Mouse (Mus musculus) right cerebral cortex, postnatal 10 days (tissue): ENCODE measurements around the gene Ankrd28.

Source experiments
- DNase-seq, 2 experiments: peaks; one replicate each; pipeline ENCODE4 v3.0.0; 2021; ENCODE audit warnings: low spot score in 2 of 2

Gene Ankrd28

DNA sequence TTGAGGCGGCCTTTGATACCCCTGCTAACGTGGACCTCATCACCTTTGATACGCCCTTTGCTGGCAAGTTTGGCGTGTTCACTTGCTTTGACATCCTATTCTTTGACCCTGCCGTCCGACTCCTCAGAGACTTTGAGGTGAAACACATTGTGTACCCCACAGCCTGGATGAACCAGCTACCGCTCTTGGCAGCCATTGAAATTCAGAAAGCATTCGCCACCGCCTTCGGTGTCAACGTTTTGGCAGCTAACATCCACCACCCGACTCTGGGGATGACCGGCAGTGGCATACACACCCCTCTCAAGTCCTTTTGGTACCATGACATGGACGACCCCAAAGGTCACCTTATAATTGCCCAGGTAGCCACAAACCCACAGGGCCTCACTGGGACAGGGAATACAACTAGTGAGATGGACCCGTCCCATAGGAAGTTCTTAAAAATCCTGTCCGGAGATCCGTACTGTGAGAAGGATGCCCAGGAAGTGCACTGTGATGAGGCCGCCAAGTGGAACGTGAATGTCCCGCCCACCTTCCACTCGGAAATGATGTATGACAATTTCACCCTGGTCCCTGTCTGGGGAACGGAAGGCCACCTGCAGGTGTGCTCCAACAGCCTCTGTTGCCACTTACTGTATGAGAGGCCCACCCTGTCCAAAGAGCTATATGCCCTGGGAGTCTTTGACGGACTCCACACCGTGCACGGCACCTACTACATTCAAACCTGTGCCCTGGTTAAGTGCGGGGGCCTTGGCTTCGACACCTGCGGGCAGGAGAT is 163.3 kb downstream of the Ankrd28 start:
- DNase-seq = peak in 1 of 2 experiments; percentile 28

DNA sequence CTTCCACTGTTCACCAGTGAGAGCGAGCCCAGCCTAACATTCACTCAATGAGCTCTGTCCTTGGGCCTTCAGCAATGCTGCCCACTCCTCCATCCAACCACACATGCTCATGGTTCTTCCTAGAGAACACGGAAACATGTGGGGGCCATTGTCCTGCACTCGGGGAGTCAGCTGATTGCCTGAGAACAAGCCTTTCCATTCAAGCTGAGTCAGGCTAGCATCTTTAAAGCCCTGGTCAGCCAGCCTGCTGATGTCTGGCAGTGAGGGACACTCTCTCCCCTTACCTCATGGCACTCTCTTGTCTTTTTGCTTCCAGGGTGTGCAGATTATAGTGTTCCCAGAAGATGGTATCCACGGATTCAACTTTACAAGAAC is 164.9 kb downstream of the Ankrd28 start:
- DNase-seq = no peak

DNA sequence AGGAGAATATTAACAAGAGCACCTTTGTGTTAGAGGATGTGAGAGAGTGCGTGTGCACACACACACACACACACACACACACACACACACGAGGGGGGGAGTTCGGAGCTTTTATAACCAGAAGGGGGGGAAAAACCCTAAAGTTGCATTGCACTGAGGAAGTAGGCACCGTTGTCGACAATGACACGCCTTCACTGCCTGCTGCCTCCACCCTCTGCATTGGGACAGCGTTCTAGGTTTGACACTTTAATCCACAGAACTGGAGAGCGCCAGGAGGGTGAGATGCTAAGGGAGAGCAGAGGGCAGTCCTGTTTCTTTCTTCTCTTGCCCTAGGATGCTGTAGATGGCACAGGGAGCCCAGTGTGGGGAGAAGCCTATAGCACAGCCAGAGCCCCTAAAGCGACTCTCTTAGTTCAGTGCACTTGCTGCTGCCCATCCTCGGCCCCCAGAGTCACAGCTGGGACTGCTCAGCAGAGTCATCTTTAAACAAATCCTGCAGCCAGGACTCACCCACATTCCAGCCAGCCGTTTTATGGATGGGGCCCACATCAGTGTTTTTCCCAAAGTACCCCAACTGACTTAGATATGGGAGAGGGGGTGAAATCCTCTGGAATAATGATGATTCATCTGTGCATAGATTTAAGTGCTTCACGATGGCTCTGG is 165.4 kb downstream of the Ankrd28 start:
- peak in 1 of 2 experiments; percentile 35 for DNase-seq

DNA sequence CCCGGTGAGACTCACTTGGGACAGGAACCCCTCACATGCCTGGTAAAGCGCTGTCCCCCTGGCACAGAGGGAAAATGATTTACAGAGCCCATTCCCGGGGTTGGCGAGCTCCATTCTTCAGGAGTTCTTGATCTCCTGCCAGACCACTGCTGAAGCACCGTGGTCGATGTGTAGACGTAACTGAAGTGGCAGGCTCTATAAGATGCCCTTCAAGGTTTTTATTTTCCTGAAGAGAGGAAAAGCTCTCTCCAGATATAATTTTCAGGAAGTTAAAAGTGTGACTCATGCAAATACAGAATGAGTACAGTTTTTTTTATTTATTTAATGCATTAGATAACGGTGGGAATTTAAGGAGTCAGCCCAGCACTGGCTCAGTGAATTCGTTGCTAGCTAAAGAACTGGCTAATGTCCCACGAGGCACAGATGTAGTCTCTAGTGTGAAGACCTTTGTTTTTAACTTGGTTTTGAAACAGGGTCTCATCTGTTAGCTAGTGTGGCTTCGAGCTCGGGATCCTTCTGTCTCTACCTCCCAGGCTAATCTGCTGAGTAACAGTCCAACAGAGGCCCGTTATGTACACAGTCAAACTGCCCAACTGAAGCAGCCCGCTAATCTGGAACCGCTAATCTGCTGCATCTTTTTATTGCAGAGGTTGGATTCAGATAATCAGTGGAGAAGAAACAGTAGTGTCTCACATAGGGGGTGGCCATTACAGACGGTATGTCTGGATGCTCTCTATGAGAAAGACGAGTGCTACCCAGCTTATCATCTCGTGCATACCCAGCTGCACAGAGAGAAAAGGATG is 166.2 kb downstream of the Ankrd28 start:
- peak; percentile 48 to 66 for DNase-seq

DNA sequence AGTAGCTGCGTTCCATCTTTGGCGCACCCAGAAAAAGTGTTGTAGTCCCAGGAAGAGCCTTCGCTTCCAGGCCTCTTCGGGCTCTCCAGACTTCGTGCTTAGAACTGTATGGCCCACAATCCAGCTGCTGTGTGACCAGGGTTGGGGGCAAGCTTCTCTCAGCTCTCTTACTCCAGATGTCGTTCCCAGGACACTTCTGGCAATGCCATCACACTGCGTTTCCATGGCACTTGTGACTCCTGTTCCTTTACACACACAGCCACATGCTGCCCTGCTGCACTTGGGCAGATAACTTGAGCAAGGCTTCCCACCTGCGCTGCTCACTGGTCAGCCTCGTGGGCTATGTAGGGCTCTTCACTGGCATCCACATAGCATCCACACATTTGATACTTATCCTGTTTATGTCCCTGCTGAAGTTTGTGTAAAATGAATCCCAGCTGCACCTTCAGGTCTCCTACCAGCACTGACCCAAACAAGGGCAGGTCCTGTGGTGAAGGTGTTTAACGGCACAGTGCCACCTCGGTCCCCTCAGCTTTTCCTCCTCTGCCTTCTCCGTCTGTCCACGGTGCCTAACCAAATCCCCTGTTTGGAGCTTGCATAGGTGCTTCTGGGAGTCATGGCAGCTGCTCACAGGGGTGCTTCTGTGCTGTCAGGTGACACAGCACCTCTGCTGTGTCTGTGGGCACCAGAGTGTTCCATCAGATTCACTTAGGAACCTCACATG is 166.9 kb downstream of the Ankrd28 start:
- DNase-seq = peak in 1 of 2 experiments; percentile 19

DNA sequence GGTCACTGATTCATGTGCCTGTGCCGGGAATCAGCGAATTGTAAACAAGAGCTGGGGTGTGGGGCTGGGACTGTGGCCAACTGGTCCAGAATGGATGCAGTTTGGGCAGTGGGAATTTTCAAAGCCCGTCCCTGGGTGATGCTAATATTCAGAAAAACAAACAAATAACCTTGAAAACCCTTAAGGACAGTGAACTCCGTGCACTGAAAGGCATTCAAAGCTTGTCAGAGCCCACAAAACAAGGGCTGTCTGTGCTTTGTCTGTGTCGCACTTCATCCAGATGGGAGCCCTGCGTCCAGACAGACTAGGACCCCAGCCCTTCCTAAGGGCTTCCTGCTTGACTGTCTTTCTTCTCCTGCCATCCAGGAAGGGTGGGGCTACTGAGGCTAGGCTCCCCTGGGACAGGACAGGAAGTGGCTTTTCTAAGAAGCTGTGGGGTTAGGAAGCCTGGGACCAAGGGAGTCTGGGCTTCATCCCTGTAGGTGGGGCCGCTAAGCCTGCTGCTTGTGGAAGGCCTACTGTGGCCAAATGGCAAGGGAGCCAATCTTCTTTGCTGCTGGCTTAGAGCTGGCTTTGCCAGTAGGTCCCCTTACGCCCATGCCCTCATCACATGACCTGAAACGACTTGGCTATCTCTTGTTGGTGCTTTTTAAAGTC is 167.8 kb downstream of the Ankrd28 start:
- no peak for DNase-seq

DNA sequence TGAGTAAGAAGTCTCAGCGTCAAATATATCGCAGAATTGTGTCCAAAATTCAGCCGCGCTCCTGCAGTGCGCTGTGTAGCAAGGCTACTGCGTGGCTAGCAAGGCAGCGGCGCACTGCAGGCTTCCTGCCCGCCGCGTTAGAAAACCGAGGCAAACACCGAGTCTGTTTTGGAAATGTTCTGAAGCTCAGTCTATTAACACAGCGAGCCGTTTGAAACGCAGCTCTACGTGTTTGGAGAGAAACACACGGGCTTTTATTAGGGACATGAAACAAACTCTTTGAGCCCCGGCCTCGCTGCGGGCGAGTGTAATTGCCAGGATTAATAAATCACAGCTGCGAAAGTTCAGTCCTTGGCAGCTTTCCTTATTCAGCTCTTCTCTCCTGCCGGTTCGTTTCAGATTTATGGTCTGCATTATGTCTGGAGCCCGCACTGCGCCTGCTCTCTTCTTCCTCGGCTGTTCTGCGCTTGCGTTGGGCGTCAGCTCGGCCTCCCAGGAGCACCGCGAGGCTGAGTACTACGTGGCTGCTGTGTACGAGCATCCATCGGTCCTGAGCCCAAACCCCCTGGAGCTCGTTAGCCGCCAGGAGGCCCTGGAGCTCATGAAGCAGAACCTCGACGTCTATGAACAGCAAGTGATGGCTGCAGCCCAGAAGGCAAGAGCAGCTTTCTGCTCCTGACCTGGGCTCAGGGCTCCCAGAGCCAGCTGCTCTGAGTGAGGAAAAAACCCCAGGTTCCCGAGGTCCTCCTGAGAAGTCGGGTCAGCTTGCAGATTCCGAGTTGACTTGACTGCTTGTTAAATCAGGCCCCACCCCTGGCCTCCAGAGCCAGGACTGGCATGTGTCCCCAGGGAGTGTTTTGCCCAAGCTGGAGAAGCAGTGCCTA is 168.5 kb downstream of the Ankrd28 start:
- DNase-seq = peak; percentile 94 to 95

DNA sequence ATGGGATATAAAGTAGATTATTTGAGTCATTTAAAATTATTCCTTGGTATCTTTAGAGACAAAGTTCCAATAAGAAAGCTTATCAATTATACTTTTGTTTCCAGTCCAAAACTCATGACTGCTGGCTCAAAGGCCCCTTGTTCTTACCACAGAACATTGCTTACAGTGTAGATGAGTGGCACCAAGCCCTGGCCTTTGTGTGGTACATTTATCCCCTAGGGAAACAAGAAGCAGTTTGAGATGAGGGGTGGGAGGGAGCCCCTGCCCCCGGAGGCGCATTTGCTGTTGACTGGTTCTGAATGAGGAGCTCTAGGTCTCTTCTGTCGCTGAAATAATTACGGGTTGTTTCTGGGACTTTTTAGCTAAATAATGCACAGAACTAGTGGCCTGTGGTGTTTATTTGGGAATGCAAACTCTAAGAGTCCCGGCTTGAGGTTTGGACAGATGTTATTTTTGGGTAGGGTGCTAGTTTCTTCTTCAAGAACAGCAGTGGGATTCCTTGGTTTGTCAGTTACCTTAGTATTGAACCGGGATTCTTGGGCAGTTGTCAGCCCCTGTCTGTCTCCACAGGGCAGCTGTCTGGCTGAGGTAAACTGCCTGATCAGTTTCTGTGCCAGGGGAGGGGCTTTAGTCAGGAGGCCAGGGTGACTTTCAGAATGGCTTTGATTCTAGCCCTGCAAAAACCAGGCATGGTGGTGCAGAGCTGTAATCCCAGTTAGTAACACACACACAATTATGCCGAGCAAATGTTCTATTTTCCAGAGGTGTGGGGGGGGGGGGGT is 169.9 kb downstream of the Ankrd28 start:
- DNase-seq = no peak

DNA sequence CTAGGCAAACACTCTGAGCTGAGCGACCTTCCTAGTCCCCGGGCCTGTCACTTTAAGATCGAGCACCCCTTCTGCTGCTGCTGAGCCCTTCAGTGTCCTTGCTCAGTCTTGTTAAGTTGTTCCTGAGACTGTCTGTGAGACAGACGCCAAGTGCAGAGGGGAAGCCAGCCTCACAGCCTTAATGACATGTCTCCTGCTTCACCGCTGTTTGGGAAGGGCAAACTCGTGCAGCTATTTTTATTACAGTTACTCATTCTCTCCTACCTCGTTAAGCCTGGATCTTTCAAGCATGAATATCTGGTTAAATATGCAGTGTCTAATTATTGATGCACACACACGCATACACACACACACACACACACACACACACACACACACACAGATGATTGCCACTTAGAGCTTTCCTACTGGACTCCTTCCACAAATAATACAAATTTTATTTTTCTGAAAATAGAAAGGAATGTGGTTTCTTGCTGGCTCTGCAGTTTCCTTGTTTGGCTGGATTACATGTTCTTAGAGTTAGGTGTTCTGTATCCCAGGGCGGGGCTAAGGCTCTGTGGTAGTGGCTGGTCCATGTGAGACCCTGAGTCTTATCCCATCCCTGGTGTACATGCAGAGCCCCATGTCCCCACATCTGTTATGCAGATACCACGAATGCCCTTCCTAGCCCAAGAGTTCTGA is 170.8 kb downstream of the Ankrd28 start:
- DNase-seq = peak in 1 of 2 experiments; percentile 70

DNA sequence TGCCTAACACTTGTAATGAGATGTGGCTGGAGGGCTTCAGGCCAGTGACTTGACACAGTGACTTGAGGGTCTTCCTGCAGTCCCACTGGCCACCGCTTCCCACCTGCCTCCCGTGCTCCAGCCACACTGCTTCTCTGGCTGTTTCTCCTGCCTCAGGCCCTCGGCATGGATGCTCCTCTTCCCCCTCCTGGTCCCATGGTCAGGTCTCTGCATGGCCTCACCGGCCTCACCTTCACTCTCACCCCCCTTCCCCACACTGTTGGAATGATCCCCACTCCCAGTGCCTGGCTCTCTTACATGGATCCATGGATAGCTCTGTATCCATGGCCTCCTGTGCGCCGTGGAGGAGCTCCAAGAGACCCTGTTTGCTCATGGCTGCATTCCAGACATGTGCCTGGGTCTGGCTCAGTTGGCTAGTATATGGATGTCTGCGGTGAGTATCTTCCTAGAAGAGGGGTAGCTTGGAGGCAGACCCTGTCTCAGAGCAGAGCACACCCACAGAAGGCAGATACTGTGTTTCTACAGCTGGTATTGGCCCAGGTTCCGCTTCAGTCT is 172.2 kb downstream of the Ankrd28 start:
- peak in 1 of 2 experiments; percentile 44 for DNase-seq

DNA sequence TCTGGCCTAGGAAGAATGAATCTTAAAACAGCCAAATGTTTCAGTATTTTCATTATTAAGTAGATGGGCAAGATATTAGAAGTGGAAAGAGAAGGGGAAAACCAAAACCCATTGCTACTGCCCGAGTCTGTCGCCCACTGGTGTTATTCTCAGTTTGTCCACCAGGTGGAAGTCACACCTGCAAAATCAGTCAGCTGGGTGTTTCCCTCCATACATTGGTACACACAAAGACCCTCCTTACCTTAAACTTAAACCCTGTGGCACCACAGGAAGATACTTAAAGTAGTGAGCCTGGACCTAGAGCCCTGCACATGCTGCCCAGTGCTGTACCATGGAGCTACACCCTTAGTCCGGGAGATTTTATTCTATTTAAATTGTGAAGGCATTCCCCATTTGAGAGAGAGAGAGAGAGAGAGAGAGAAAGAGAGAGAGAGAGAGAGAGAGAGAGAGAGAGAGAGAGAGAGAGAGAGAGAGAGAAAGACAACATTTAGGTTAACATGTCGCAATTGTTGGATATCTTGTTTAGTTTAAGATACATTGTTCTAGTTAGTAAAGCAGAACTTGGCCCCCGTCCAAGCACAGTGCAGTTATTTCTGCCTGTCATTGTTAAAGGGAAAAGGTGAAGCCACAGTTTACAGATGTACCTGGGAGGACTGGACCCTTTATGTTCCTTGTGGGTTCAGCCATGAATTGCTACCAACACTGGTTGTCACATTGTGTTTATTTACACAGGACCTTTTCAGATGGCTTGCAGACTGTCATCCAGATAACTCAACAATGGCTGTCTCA is 173.4 kb downstream of the Ankrd28 start:
- peak; percentile 82 to 84 for DNase-seq

DNA sequence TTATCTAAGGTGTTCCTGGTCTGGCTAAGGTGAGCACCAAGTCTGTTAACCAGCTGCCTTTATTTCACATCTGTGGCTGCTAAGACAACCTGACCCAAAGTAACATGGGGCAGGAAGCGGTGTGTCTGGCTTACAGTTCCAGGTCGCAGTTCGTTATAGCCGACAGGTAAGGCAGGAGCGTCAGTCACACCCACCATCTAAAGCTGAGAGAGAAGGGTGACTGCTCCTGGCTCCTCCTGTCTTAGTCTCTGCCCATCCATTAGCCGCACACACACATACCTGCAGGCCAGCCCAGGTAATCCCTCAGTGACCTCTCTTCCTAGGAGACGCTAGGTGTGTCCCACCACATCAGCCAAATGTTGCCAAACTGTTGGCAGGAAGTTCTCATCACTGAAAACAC is 174.1 kb downstream of the Ankrd28 start:
- peak in 1 of 2 experiments; percentile 29 for DNase-seq

DNA sequence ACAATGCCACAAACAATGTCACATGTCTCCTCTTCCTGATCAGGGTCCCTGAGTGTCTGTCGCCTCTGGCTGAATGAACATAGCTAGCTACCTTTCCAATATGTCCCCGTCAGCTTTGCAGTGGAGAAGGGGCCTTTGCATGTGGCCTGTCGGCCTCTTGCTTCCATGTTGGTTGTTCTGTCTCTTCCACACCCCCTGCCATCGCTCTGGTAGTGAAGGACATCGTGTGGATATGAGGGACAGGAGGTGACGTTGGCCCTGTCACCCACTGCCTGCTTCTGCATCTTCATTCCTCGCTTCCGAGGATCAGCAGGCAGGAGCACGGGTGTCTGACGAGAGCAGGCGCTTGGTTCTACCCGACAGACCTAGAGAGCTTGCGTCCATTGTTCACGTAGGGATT is 175.0 kb downstream of the Ankrd28 start:
- DNase-seq = peak in 1 of 2 experiments; percentile 20

DNA sequence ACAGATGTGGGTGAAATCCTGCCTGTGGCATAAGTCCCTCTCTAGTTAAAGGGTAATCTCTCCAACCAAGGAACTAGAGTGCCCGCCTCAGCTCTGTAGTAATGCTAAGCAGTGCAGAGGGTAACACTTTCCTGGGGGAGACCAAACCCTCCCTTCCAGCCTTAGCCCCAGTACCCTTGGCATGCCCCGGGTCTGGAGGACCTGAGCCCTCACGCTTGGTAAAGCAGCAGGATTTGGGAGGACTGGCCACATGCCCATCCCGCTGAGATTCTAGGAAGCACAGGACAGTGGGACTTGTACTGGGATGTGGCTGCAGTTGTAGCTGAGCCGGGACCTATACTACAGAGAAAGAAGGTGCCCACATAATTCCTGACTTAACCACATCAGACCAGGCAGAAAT is 175.6 kb downstream of the Ankrd28 start:
- no peak for DNase-seq

DNA sequence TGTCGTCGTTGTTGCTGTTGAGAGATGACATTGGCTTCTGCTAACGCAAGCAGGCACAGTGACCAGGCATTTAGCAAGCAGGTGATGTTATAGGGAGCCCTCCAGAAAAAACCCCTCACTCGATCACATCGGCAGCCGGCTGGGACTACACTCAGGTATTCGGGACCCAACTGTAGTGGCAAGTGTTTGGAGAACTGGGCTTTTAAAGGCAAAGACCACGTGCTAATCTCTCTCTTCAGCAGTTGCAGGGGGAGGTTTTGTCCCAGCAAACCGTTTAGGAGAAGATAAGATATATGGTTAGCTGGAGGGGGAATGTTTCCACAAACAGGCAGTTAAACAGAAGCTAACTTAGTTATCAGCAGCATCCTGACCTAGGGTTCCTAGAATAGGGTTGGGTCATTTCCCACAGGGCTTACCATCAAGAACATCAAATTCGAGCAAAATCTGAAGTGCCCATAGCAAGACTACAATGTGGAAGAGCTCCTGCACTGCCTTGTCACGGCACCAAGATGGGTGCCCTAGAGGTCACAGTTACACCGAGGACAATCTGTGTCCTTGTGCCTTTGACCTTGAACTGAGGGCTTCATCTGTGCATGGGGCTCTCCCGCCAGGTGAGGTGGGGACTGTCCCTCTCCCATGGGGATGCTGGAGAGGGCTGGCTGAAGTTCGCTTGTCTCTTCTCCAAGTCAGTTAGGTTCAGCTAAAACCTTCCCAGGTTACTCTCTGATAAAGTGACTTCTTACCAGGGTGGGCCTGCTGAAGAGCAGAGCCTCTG is 177.2 kb downstream of the Ankrd28 start:
- no peak for DNase-seq

DNA sequence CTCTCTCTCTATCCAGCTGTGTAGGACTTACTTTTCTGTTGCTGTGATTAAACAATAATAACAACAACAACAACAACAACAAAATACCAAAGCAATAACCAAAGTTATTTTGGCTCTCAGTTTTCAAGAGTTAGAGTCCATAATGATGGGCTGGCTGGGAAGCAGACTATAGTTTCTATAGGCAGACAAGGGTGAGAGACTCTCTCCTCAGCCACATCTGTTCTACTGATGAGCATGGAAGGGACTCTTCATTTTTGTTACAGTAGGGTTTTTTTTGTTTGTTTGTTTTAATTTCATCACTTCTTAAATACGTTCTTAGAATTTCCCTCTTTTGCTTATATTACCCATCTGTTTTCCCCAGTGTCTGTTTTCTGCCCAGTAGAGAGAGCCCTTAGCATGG is 177.8 kb downstream of the Ankrd28 start:
- DNase-seq = no peak

DNA sequence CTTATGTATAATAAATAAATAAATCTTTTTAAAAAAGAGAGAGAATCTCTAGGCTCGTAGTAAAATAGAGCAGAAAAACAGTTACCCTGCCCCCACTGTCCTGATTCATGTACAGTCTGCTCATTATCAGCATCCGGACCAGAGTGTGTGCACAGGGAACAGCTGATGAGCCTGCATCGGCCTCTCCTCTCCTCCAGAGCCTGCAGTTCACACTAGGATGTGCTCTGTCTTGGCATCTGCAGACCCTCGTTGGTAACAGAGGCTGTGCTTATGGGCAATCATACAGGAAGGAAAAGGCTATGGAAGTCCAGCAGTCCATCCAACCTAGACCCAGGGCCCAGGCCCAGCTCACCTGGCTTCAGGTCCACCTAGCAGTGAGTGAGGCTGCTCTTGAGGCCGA is 178.3 kb downstream of the Ankrd28 start:
- DNase-seq = no peak
